Mouse (Mus musculus) cerebellum, adult 2 months (tissue): Measurements from ENCODE around the gene Tlcd2.

Source experiments
- CTCF ChIP-seq: fragments of 200-500 bp; IDR thresholded peaks from 2 replicates; pipeline ENCODE4 v1.5.1; 2011; ENCODE audit warnings: low read depth, mild to moderate bottlenecking, control low read depth, low read length, moderate library complexity, borderline replicate concordance; ENCODE audit not compliant: insufficient read depth
- POLR2A ChIP-seq: fragments of 200-500 bp; IDR thresholded peaks from 2 replicates; pipeline ENCODE4 v1.6.1; 2011; ENCODE audit warnings: low read length, control low read depth, borderline replicate concordance; ENCODE audit not compliant: insufficient read depth

- TF ChIP-seq CTCF = no peak
- no peak for TF ChIP-seq POLR2A
Measured at GRCm38 (mm10) chr11:75424033-75424432, 37.5 kb upstream of the Tlcd2 start.
